Mouse (Mus musculus): ENCODE data around the gene Gm17631. TPM values are rescaled to one million over a fixed set of nuclear protein-coding genes. Genes with fewer than 3 reads are reported as not detected.
"Not testable (repeated sequence)": the region's sequence is repeated elsewhere in the genome, so short reads cannot be mapped to it uniquely, and the experiment has no call there.

Gene Gm17631
- polyA plus RNA-seq (2011; ENCODE audit: insufficient read depth, insufficient read length, low read depth, missing spikeins): not detected in 2 replicates

GRCm38 (mm10) chr6:129862349-129862748 is at the start of gene Gm17631:
Gene Gm17631, plus strand, starts transcription at chr6:129862649.
- H3K27me3 ChIP-seq (ENCODE audit: control insufficient read depth, insufficient read depth, low read length, poor library complexity, severe bottlenecking); H3K4me1 ChIP-seq (ENCODE audit: control insufficient read depth, insufficient read depth, low read length); H3K4me3 ChIP-seq (ENCODE audit: low read depth, low read length); H3K9me3 ChIP-seq (replicated peaks; ENCODE audit: control insufficient read depth, insufficient read depth, low read length, poor library complexity, severe bottlenecking); H3K9ac ChIP-seq (ENCODE audit: low read depth, poor library complexity, severe bottlenecking); H3K36me3 ChIP-seq (ENCODE audit: control insufficient read depth, insufficient read depth, low read length, poor library complexity, severe bottlenecking); H3K27ac ChIP-seq (ENCODE audit: insufficient read depth, low read length): not testable (repeated sequence)

GRCm38 (mm10) chr6:129817731-129818130 is 44.7 kb upstream of the Gm17631 start:
- Histone ChIP-seq H3K9me3 (replicated peaks; ENCODE audit: control insufficient read depth, insufficient read depth, low read length, poor library complexity, severe bottlenecking) (no peaks in the 10 kb centered on the region), H3K36me3 (ENCODE audit: control insufficient read depth, insufficient read depth, low read length, poor library complexity, severe bottlenecking) (no peaks in the 10 kb centered on the region), H3K9ac (ENCODE audit: low read depth, poor library complexity, severe bottlenecking) (no peak overlapping the region), H3K4me1 (ENCODE audit: control insufficient read depth, insufficient read depth, low read length) (no peaks in the 10 kb centered on the region), H3K4me3 (ENCODE audit: low read depth, low read length) (no peak overlapping the region), H3K27me3 (ENCODE audit: control insufficient read depth, insufficient read depth, low read length, poor library complexity, severe bottlenecking) (no peaks in the 10 kb centered on the region), H3K27ac (ENCODE audit: insufficient read depth, low read length) (no peak overlapping the region)
- TF ChIP-seq POLR2A (IDR thresholded peaks at IDR 0.05; ENCODE audit: insufficient read depth, low read length): no peak
- TF ChIP-seq EP300 (IDR thresholded peaks at IDR 0.05; ENCODE audit: insufficient read depth, low read depth, low read length): no peak
- no peak for TF ChIP-seq CTCF (IDR thresholded peaks at IDR 0.05; ENCODE audit: low read depth, low read length)

- no peaks in the 10 kb centered on the region for H3K9me3 ChIP-seq (replicated peaks; ENCODE audit: control insufficient read depth, insufficient read depth, low read length, poor library complexity, severe bottlenecking)
- TF ChIP-seq CTCF (IDR thresholded peaks at IDR 0.05; ENCODE audit: low read depth, low read length): no peak
- no peak for TF ChIP-seq EP300 (IDR thresholded peaks at IDR 0.05; ENCODE audit: insufficient read depth, low read depth, low read length)
- no peak for TF ChIP-seq POLR2A (IDR thresholded peaks at IDR 0.05; ENCODE audit: insufficient read depth, low read length)
These were observed 38.4 kb upstream of the Gm17631 start for GRCm38 (mm10) chr6:129824004-129824403.

GRCm38 (mm10) chr6:129825559-129825958 is 36.9 kb upstream of the Gm17631 start:
- Histone ChIP-seq H3K9ac (ENCODE audit: low read depth, poor library complexity, severe bottlenecking) (no peak overlapping the region), H3K27me3 (ENCODE audit: control insufficient read depth, insufficient read depth, low read length, poor library complexity, severe bottlenecking) (no peaks in the 10 kb centered on the region), H3K27ac (ENCODE audit: insufficient read depth, low read length) (no peak overlapping the region), H3K36me3 (ENCODE audit: control insufficient read depth, insufficient read depth, low read length, poor library complexity, severe bottlenecking) (no peaks in the 10 kb centered on the region), H3K4me3 (ENCODE audit: low read depth, low read length) (no peak overlapping the region), H3K9me3 (replicated peaks; ENCODE audit: control insufficient read depth, insufficient read depth, low read length, poor library complexity, severe bottlenecking) (no peaks in the 10 kb centered on the region), H3K4me1 (ENCODE audit: control insufficient read depth, insufficient read depth, low read length) (no peaks in the 10 kb centered on the region)
- TF ChIP-seq CTCF (IDR thresholded peaks at IDR 0.05; ENCODE audit: low read depth, low read length): no peak
- no peak for TF ChIP-seq POLR2A (IDR thresholded peaks at IDR 0.05; ENCODE audit: insufficient read depth, low read length)
- TF ChIP-seq EP300 (IDR thresholded peaks at IDR 0.05; ENCODE audit: insufficient read depth, low read depth, low read length): no peak

More at GRCm38 (mm10) chr6:129824004-129824403, 38.4 kb upstream of the Gm17631 start:
- Histone ChIP-seq H3K9ac (ENCODE audit: low read depth, poor library complexity, severe bottlenecking) (no peak overlapping the region), H3K4me1 (ENCODE audit: control insufficient read depth, insufficient read depth, low read length) (no peaks in the 10 kb centered on the region), H3K27me3 (ENCODE audit: control insufficient read depth, insufficient read depth, low read length, poor library complexity, severe bottlenecking) (no peaks in the 10 kb centered on the region), H3K36me3 (ENCODE audit: control insufficient read depth, insufficient read depth, low read length, poor library complexity, severe bottlenecking) (no peaks in the 10 kb centered on the region), H3K4me3 (ENCODE audit: low read depth, low read length) (no peak overlapping the region), H3K27ac (ENCODE audit: insufficient read depth, low read length) (no peak overlapping the region)

GRCm38 (mm10) chr6:129876549-129876948 is 14.1 kb downstream of the Gm17631 start, which contains the start of gene Klra17:
Gene Klra17, minus strand, starts transcription at chr6:129876672.
- no peak within 1 kb of the TSS for H3K9ac ChIP-seq (ENCODE audit: low read depth, poor library complexity, severe bottlenecking)
- no peaks in the 10 kb centered on the region for H3K36me3 ChIP-seq (ENCODE audit: control insufficient read depth, insufficient read depth, low read length, poor library complexity, severe bottlenecking)
- no peaks in the 10 kb centered on the region for H3K9me3 ChIP-seq (replicated peaks; ENCODE audit: control insufficient read depth, insufficient read depth, low read length, poor library complexity, severe bottlenecking)
- no peaks in the 10 kb centered on the region for H3K27me3 ChIP-seq (ENCODE audit: control insufficient read depth, insufficient read depth, low read length, poor library complexity, severe bottlenecking)
- no peak within 1 kb of the TSS for H3K4me3 ChIP-seq (ENCODE audit: low read depth, low read length)
- H3K4me1 ChIP-seq (ENCODE audit: control insufficient read depth, insufficient read depth, low read length): no peaks in the 10 kb centered on the region
- no peak for TF ChIP-seq EP300 (IDR thresholded peaks at IDR 0.05; ENCODE audit: insufficient read depth, low read depth, low read length)
- no peak for TF ChIP-seq POLR2A (IDR thresholded peaks at IDR 0.05; ENCODE audit: insufficient read depth, low read length)
- no peak within 1 kb of the TSS for H3K27ac ChIP-seq (ENCODE audit: insufficient read depth, low read length)

GRCm38 (mm10) chr6:129882525-129882924 is 20.1 kb downstream of the Gm17631 start:
- H3K4me1 ChIP-seq (ENCODE audit: control insufficient read depth, insufficient read depth, low read length): no peaks in the 10 kb centered on the region
- TF ChIP-seq POLR2A (IDR thresholded peaks at IDR 0.05; ENCODE audit: insufficient read depth, low read length) (no peak), EP300 (IDR thresholded peaks at IDR 0.05; ENCODE audit: insufficient read depth, low read depth, low read length) (no peak), CTCF (IDR thresholded peaks at IDR 0.05; ENCODE audit: low read depth, low read length) (no peak)
- no peaks in the 10 kb centered on the region for H3K9me3 ChIP-seq (replicated peaks; ENCODE audit: control insufficient read depth, insufficient read depth, low read length, poor library complexity, severe bottlenecking)
- H3K27me3 ChIP-seq (ENCODE audit: control insufficient read depth, insufficient read depth, low read length, poor library complexity, severe bottlenecking): no peaks in the 10 kb centered on the region
- no peak overlapping the region for H3K27ac ChIP-seq (ENCODE audit: insufficient read depth, low read length)
- H3K4me3 ChIP-seq (ENCODE audit: low read depth, low read length): no peak overlapping the region
- H3K9ac ChIP-seq (ENCODE audit: low read depth, poor library complexity, severe bottlenecking): no peak overlapping the region
- H3K36me3 ChIP-seq (ENCODE audit: control insufficient read depth, insufficient read depth, low read length, poor library complexity, severe bottlenecking): no peaks in the 10 kb centered on the region

Other genes with a start within 250 kb of the Gm17631 start
- gene Klrk1, start 238.8 kb upstream of the Gm17631 start, polyA plus RNA-seq (2011; ENCODE audit: insufficient read depth, insufficient read length, low read depth, missing spikeins): not detected in 2 replicates
- gene Klrc3, start 219.3 kb upstream of the Gm17631 start, polyA plus RNA-seq (2011; ENCODE audit: insufficient read depth, insufficient read length, low read depth, missing spikeins): not detected in 2 replicates
- gene Klrc2, start 202.0 kb upstream of the Gm17631 start, polyA plus RNA-seq (2011; ENCODE audit: insufficient read depth, insufficient read length, low read depth, missing spikeins): not detected in 2 replicates
- gene Klrc1, start 183.7 kb upstream of the Gm17631 start, polyA plus RNA-seq (2011; ENCODE audit: insufficient read depth, insufficient read length, low read depth, missing spikeins): not detected in 2 replicates
- gene Klri1, start 145.5 kb upstream of the Gm17631 start, polyA plus RNA-seq (2011; ENCODE audit: insufficient read depth, insufficient read length, low read depth, missing spikeins): not detected in 2 replicates
- gene Klri2, start 122.2 kb upstream of the Gm17631 start, polyA plus RNA-seq (2011; ENCODE audit: insufficient read depth, insufficient read length, low read depth, missing spikeins): not detected in 2 replicates
- not detected in 2 replicates for gene Gm156, start 78.4 kb upstream of the Gm17631 start, polyA plus RNA-seq (2011; ENCODE audit: insufficient read depth, insufficient read length, low read depth, missing spikeins)
- gene Klra17, start 14.0 kb downstream of the Gm17631 start, polyA plus RNA-seq (2011; ENCODE audit: insufficient read depth, insufficient read length, low read depth, missing spikeins): not detected in 2 replicates
- not detected in 2 replicates for gene Klra5, start 55.0 kb downstream of the Gm17631 start, polyA plus RNA-seq (2011; ENCODE audit: insufficient read depth, insufficient read length, low read depth, missing spikeins)
- gene Klra6, start 164.3 kb downstream of the Gm17631 start, polyA plus RNA-seq (2011; ENCODE audit: insufficient read depth, insufficient read length, low read depth, missing spikeins): not detected in 2 replicates
- not detected in 2 replicates for gene Klra4, start 204.6 kb downstream of the Gm17631 start, polyA plus RNA-seq (2011; ENCODE audit: insufficient read depth, insufficient read length, low read depth, missing spikeins)